Mouse (Mus musculus) ES-E14 (cell line): Measurements from ENCODE around the gene Srsf1. TPM values are rescaled to one million over a fixed set of nuclear protein-coding genes. Genes with fewer than 3 reads are reported as not detected.
A peak's percentile ranks its signal among the peaks of the same experiment; 100 is the strongest.

Experiments
- DNase-seq: peaks from one replicate; pipeline ENCODE4 v3.0.0-alpha.2; 2013; ENCODE audit warnings: low read depth, low spot score
- H3K27ac ChIP-seq: 2 replicates; pipeline ENCODE4 v1.5.1; 2012; ENCODE audit warnings: low read depth, mild to moderate bottlenecking, low read length, moderate library complexity, mixed read lengths; ENCODE audit not compliant: poor library complexity, insufficient read depth, severe bottlenecking
- H3K36me3 ChIP-seq: 2 replicates; pipeline ENCODE4 v1.6.1; 2012; ENCODE audit warnings: mild to moderate bottlenecking, low read length, moderate library complexity, mixed read lengths; ENCODE audit not compliant: control insufficient read depth, poor library complexity, insufficient read depth, severe bottlenecking
- H3K4me1 ChIP-seq, 2 experiments: fragments of 150-350 bp in 1 of 2; sonication (generic) in 1 of 2; 2 replicates each; pipeline ENCODE4 v1.6.1; 2012; ENCODE audit warnings: low read length in 2 of 2, mild to moderate bottlenecking in 1 of 2, mixed read lengths in 1 of 2; ENCODE audit not compliant: control insufficient read depth in 2 of 2, insufficient read depth in 2 of 2, poor library complexity in 1 of 2
- H3K4me3 ChIP-seq, 2 experiments: fragments of 150-350 bp in 1 of 2; sonication (generic) in 1 of 2; 2 replicates each; pipeline ENCODE4 v1.5.1; 2012; ENCODE audit warnings: low read length in 2 of 2, low read depth in 1 of 2, mild to moderate bottlenecking in 1 of 2, mixed read lengths in 1 of 2; ENCODE audit not compliant: insufficient read depth in 1 of 2, poor library complexity in 1 of 2, severe bottlenecking in 1 of 2
- H3K9ac ChIP-seq: 2 replicates; pipeline ENCODE4 v1.6.1; 2012; ENCODE audit warnings: low read depth, mild to moderate bottlenecking, low read length, mixed read lengths; ENCODE audit not compliant: poor library complexity, insufficient read depth, severe bottlenecking
- H3K9me3 ChIP-seq: fragments of 150-350 bp; sonication (generic); 2 replicates; pipeline ENCODE4 v1.6.1; 2012; ENCODE audit warnings: low read depth, mild to moderate bottlenecking, low read length; ENCODE audit not compliant: control insufficient read depth, insufficient read depth
- CHD2 ChIP-seq: IDR thresholded peaks from 2 replicates; pipeline ENCODE4 v1.6.1; 2014; ENCODE audit warnings: mild to moderate bottlenecking, low read depth, low read length, inconsistent platforms
- HCFC1 ChIP-seq: IDR thresholded peaks from 2 replicates; pipeline ENCODE4 v1.6.1; 2012; ENCODE audit warnings: low read length, inconsistent platforms, borderline replicate concordance; ENCODE audit not compliant: insufficient read depth
- MAFK ChIP-seq: IDR thresholded peaks from 2 replicates; pipeline ENCODE4 v1.6.1; 2014; ENCODE audit warnings: mild to moderate bottlenecking, low read depth, low read length, inconsistent platforms; ENCODE audit not compliant: insufficient read depth
- ZC3H11A ChIP-seq: IDR thresholded peaks from 2 replicates; pipeline ENCODE4 v1.6.1; 2012; ENCODE audit warnings: low read depth, mild to moderate bottlenecking, inconsistent platforms, low read length, borderline replicate concordance
- ZNF384 ChIP-seq: IDR thresholded peaks from 2 replicates; pipeline ENCODE4 v1.6.1; 2012; ENCODE audit warnings: low read depth, low read length, inconsistent platforms
- in situ Hi-C, 2 experiments: fragments of 600-800 bp; cut with MboI; formaldehyde crosslinking; loops; one replicate each; pipeline ENCODE4 v1.15.1; 2025; ENCODE audit warnings: low sequenced_read_pairs in 2 of 2, inconsistent platforms in 1 of 2; ENCODE audit not compliant: unreplicated experiment in 2 of 2
- total RNA-seq: library from RNA; depleted of rRNA; stranded (reverse); fragments of 300-350 nt; gene quantifications from 2 replicates; pipeline ENCODE4 v1.2.3, GENCODE M21; 2012; rRNA removed

Gene Srsf1
- total RNA-seq = 369 and 432 TPM in 2 replicates

GRCm38 (mm10) chr11:88046944-88047794, at the start of gene Srsf1:
Srsf1 (plus strand) TSS chr11:88047373.
- in situ Hi-C loops = no loop called here
- Histone ChIP-seq H3K9ac (peak within 1 kb of the TSS; percentile 100), H3K27ac (peak within 1 kb of the TSS; percentile 96), H3K4me3 (peak within 1 kb of the TSS; percentile 73 to 97), H3K36me3 (peaks cover 21% of the 10 kb centered on the region), H3K4me1 (peaks cover 2 to 7% of the 10 kb centered on the region in 2 experiments; a peak in 3 of 4 replicates), H3K9me3 (no peaks in the 10 kb centered on the region)
- peak; percentile 95 for DNase-seq
- TF ChIP-seq HCFC1 (peak; percentile 66; the same call in 1 of the 2 replicates), ZNF384 (peak; percentile 88), CHD2 (peak; percentile 74; the same call in 1 of the 2 replicates), ZC3H11A (no peak)

- Histone ChIP-seq H3K27ac (no peak overlapping the region), H3K4me1 (no peaks in the 10 kb centered on the region), H3K9me3 (no peaks in the 10 kb centered on the region), H3K4me3 (no peak overlapping the region), H3K36me3 (no peaks in the 10 kb centered on the region; the same call in 1 of the 2 replicates), H3K9ac (no peak overlapping the region)
- DNase-seq = no peak
- no peak for TF ChIP-seq ZNF384
- no peak for TF ChIP-seq ZC3H11A
- TF ChIP-seq MAFK = no peak
- no peak for TF ChIP-seq CHD2
- no peak for TF ChIP-seq HCFC1
- in situ Hi-C loops = no loop called here
Measured at GRCm38 (mm10) chr11:87999751-88000150, 47.4 kb upstream of the Srsf1 start.

- Histone ChIP-seq H3K4me3 (no peak overlapping the region), H3K9ac (no peak overlapping the region), H3K9me3 (no peaks in the 10 kb centered on the region), H3K27ac (no peak overlapping the region), H3K4me1 (no peaks in the 10 kb centered on the region), H3K36me3 (no peaks in the 10 kb centered on the region; the same call in 1 of the 2 replicates)
- TF ChIP-seq ZC3H11A = no peak
- no peak for TF ChIP-seq CHD2
- TF ChIP-seq HCFC1 = no peak
- TF ChIP-seq ZNF384 = no peak
- no peak for TF ChIP-seq MAFK
- no peak for DNase-seq
- in situ Hi-C loops = no loop called here
Measured at GRCm38 (mm10) chr11:88002738-88003137, 44.4 kb upstream of the Srsf1 start.

GRCm38 (mm10) chr11:88004123-88004522, 43.0 kb upstream of the Srsf1 start:
- no peak for DNase-seq
- H3K4me3 ChIP-seq = no peak overlapping the region
- no peaks in the 10 kb centered on the region for H3K4me1 ChIP-seq
- H3K9me3 ChIP-seq = no peaks in the 10 kb centered on the region
- TF ChIP-seq ZNF384 = no peak
- TF ChIP-seq CHD2 = no peak
- TF ChIP-seq HCFC1 = no peak
- TF ChIP-seq ZC3H11A = no peak
- TF ChIP-seq MAFK = no peak
- in situ Hi-C loops = no loop called here
- no peak overlapping the region for H3K27ac ChIP-seq
- no peak overlapping the region for H3K9ac ChIP-seq
- no peaks in the 10 kb centered on the region; the same call in 1 of the 2 replicates for H3K36me3 ChIP-seq
